Mouse (Mus musculus): ENCODE measurements around the gene Cavin3. TPM values are rescaled to one million over a fixed set of nuclear protein-coding genes. Genes with fewer than 3 reads are reported as not detected.

Gene Cavin3
- 59.4 and 75.7 TPM in 2 replicates for polyA plus RNA-seq (2015; fragmentation: Nextera tagmentation; extraction: Ambion mirVana)

- Histone ChIP-seq H3K9me3 (ENCODE audit: low read length) (no peaks in the 10 kb centered on the region), H3K27ac (ENCODE audit: low read length) (peak within 1 kb of the TSS; percentile 67), H3K27me3 (ENCODE audit: insufficient read depth, low read length) (no peaks in the 10 kb centered on the region), H3K9ac (replicated peaks; ENCODE audit: low read length) (peak within 1 kb of the TSS; percentile 76), H3K4me1 (ENCODE audit: insufficient read depth, low read length) (peaks cover 10% of the 10 kb centered on the region), H3K36me3 (ENCODE audit: insufficient read depth, low read length) (no peaks in the 10 kb centered on the region), H3K4me2 (replicated peaks; ENCODE audit: low read depth, low read length) (peak within 1 kb of the TSS; percentile 74), H3K4me3 (ENCODE audit: low read length) (peak within 1 kb of the TSS; percentile 52)
- ATAC-seq (ENCODE audit: low FRiP score, low TSS enrichment), result peak; percentile 85
- 3% methylated on average over 62 of the region's 63 CpGs for WGBS
These were observed at the start of gene Cavin3 for GRCm38 (mm10) chr7:105481505-105482411. Gene Cavin3, minus strand, starts transcription at chr7:105482300.

GRCm38 (mm10) chr7:105528094-105528493, 46.0 kb upstream of the Cavin3 start:
- ATAC-seq (ENCODE audit: low FRiP score, low TSS enrichment), result peak; percentile 80
- Histone ChIP-seq H3K27ac (ENCODE audit: low read length) (no peak overlapping the region), H3K9me3 (ENCODE audit: low read length) (no peaks in the 10 kb centered on the region), H3K4me1 (ENCODE audit: insufficient read depth, low read length) (no peaks in the 10 kb centered on the region), H3K36me3 (ENCODE audit: insufficient read depth, low read length) (no peaks in the 10 kb centered on the region), H3K4me2 (replicated peaks; ENCODE audit: low read depth, low read length) (no peak overlapping the region), H3K27me3 (ENCODE audit: insufficient read depth, low read length) (no peaks in the 10 kb centered on the region), H3K4me3 (ENCODE audit: low read length) (no peak overlapping the region), H3K9ac (replicated peaks; ENCODE audit: low read length) (0 out of 2 replicates have a peak overlapping the region, but pooled peaks have one; percentile 11)
- 59% methylated on average over 4 of the region's 4 CpGs for WGBS

GRCm38 (mm10) chr7:105527306-105527937, 45.3 kb upstream of the Cavin3 start:
- Histone ChIP-seq H3K36me3 (ENCODE audit: insufficient read depth, low read length) (no peaks in the 10 kb centered on the region), H3K4me2 (replicated peaks; ENCODE audit: low read depth, low read length) (no peak overlapping the region), H3K4me3 (ENCODE audit: low read length) (no peak overlapping the region), H3K4me1 (ENCODE audit: insufficient read depth, low read length) (no peaks in the 10 kb centered on the region), H3K9ac (replicated peaks; ENCODE audit: low read length) (no peak overlapping the region), H3K27me3 (ENCODE audit: insufficient read depth, low read length) (no peaks in the 10 kb centered on the region), H3K9me3 (ENCODE audit: low read length) (no peaks in the 10 kb centered on the region), H3K27ac (ENCODE audit: low read length) (no peak overlapping the region)
- 57% methylated on average over 1 of the region's 1 CpGs for WGBS
- peak; percentile 78; the same call in 1 of the 2 replicates for ATAC-seq (ENCODE audit: low FRiP score, low TSS enrichment)

GRCm38 (mm10) chr7:105524222-105524621, 42.1 kb upstream of the Cavin3 start:
- Histone ChIP-seq H3K27ac (ENCODE audit: low read length) (no peak overlapping the region), H3K36me3 (ENCODE audit: insufficient read depth, low read length) (no peaks in the 10 kb centered on the region), H3K27me3 (ENCODE audit: insufficient read depth, low read length) (no peaks in the 10 kb centered on the region), H3K4me3 (ENCODE audit: low read length) (no peak overlapping the region), H3K9me3 (ENCODE audit: low read length) (no peaks in the 10 kb centered on the region), H3K4me2 (replicated peaks; ENCODE audit: low read depth, low read length) (no peak overlapping the region), H3K9ac (replicated peaks; ENCODE audit: low read length) (no peak overlapping the region), H3K4me1 (ENCODE audit: insufficient read depth, low read length) (0 out of 2 replicates have a peak, but pooled peaks cover 3% of the 10 kb centered on the region)
- ATAC-seq (ENCODE audit: low FRiP score, low TSS enrichment), result no peak
- WGBS, result 77% methylated on average over 2 of the region's 2 CpGs

GRCm38 (mm10) chr7:105520201-105520600, 38.1 kb upstream of the Cavin3 start:
- H3K27ac ChIP-seq (ENCODE audit: low read length), result no peak overlapping the region
- no peak overlapping the region for H3K4me3 ChIP-seq (ENCODE audit: low read length)
- 0 out of 2 replicates have a peak, but pooled peaks cover 3% of the 10 kb centered on the region for H3K4me1 ChIP-seq (ENCODE audit: insufficient read depth, low read length)
- H3K27me3 ChIP-seq (ENCODE audit: insufficient read depth, low read length), result no peaks in the 10 kb centered on the region
- no peak for ATAC-seq (ENCODE audit: low FRiP score, low TSS enrichment)
- H3K36me3 ChIP-seq (ENCODE audit: insufficient read depth, low read length), result no peaks in the 10 kb centered on the region
- 23% methylated on average over 6 of the region's 6 CpGs for WGBS
- no peak overlapping the region for H3K9ac ChIP-seq (replicated peaks; ENCODE audit: low read length)
- H3K9me3 ChIP-seq (ENCODE audit: low read length), result no peaks in the 10 kb centered on the region
- H3K4me2 ChIP-seq (replicated peaks; ENCODE audit: low read depth, low read length), result no peak overlapping the region

GRCm38 (mm10) chr7:105519771-105520170, 37.7 kb upstream of the Cavin3 start:
- Histone ChIP-seq H3K4me3 (ENCODE audit: low read length) (no peak overlapping the region), H3K9me3 (ENCODE audit: low read length) (no peaks in the 10 kb centered on the region), H3K27ac (ENCODE audit: low read length) (no peak overlapping the region), H3K27me3 (ENCODE audit: insufficient read depth, low read length) (no peaks in the 10 kb centered on the region), H3K36me3 (ENCODE audit: insufficient read depth, low read length) (no peaks in the 10 kb centered on the region), H3K9ac (replicated peaks; ENCODE audit: low read length) (no peak overlapping the region), H3K4me2 (replicated peaks; ENCODE audit: low read depth, low read length) (no peak overlapping the region), H3K4me1 (ENCODE audit: insufficient read depth, low read length) (0 out of 2 replicates have a peak, but pooled peaks cover 3% of the 10 kb centered on the region)
- no peak for ATAC-seq (ENCODE audit: low FRiP score, low TSS enrichment)
- 63% methylated on average over 2 of the region's 2 CpGs for WGBS

- no peak overlapping the region for H3K4me3 ChIP-seq (ENCODE audit: low read length)
- H3K4me2 ChIP-seq (replicated peaks; ENCODE audit: low read depth, low read length), result no peak overlapping the region
- no peaks in the 10 kb centered on the region for H3K9me3 ChIP-seq (ENCODE audit: low read length)
- 0 out of 2 replicates have a peak, but pooled peaks cover 3% of the 10 kb centered on the region for H3K4me1 ChIP-seq (ENCODE audit: insufficient read depth, low read length)
- WGBS, result 39% methylated on average over 11 of the region's 11 CpGs
- H3K27ac ChIP-seq (ENCODE audit: low read length), result no peak overlapping the region
- H3K36me3 ChIP-seq (ENCODE audit: insufficient read depth, low read length), result no peaks in the 10 kb centered on the region
- H3K27me3 ChIP-seq (ENCODE audit: insufficient read depth, low read length), result no peaks in the 10 kb centered on the region
- peak; percentile 32; the same call in 1 of the 2 replicates for ATAC-seq (ENCODE audit: low FRiP score, low TSS enrichment)
- no peak overlapping the region for H3K9ac ChIP-seq (replicated peaks; ENCODE audit: low read length)
These were observed 37.2 kb upstream of the Cavin3 start for GRCm38 (mm10) chr7:105519336-105519735.

GRCm38 (mm10) chr7:105516669-105517360, 34.7 kb upstream of the Cavin3 start:
- Histone ChIP-seq H3K4me1 (ENCODE audit: insufficient read depth, low read length) (0 out of 2 replicates have a peak, but pooled peaks cover 3% of the 10 kb centered on the region), H3K36me3 (ENCODE audit: insufficient read depth, low read length) (no peaks in the 10 kb centered on the region), H3K9ac (replicated peaks; ENCODE audit: low read length) (no peak overlapping the region), H3K4me3 (ENCODE audit: low read length) (no peak overlapping the region), H3K4me2 (replicated peaks; ENCODE audit: low read depth, low read length) (no peak overlapping the region), H3K27me3 (ENCODE audit: insufficient read depth, low read length) (no peaks in the 10 kb centered on the region), H3K9me3 (ENCODE audit: low read length) (no peaks in the 10 kb centered on the region), H3K27ac (ENCODE audit: low read length) (no peak overlapping the region)
- WGBS, result 45% methylated on average over 9 of the region's 9 CpGs
- no peak for ATAC-seq (ENCODE audit: low FRiP score, low TSS enrichment)

- H3K4me2 ChIP-seq (replicated peaks; ENCODE audit: low read depth, low read length), result no peak overlapping the region
- H3K4me3 ChIP-seq (ENCODE audit: low read length), result no peak overlapping the region
- H3K9ac ChIP-seq (replicated peaks; ENCODE audit: low read length), result no peak overlapping the region
- no peaks in the 10 kb centered on the region for H3K36me3 ChIP-seq (ENCODE audit: insufficient read depth, low read length)
- peak; percentile 53; the same call in 1 of the 2 replicates for ATAC-seq (ENCODE audit: low FRiP score, low TSS enrichment)
- no peaks in the 10 kb centered on the region for H3K9me3 ChIP-seq (ENCODE audit: low read length)
- no peak overlapping the region for H3K27ac ChIP-seq (ENCODE audit: low read length)
- H3K4me1 ChIP-seq (ENCODE audit: insufficient read depth, low read length), result 0 out of 2 replicates have a peak, but pooled peaks cover 3% of the 10 kb centered on the region
- H3K27me3 ChIP-seq (ENCODE audit: insufficient read depth, low read length), result no peaks in the 10 kb centered on the region
- 10% methylated on average over 5 of the region's 5 CpGs for WGBS
These were observed 33.1 kb upstream of the Cavin3 start for GRCm38 (mm10) chr7:105515178-105515577.

Data from kidney, embryonic 16.5 days (tissue).